Mouse (Mus musculus) E14TG2a.4 (cell line): ENCODE data around the gene Hao1.

Experiments used
- H3K27me3 ChIP-seq: 2 replicates; pipeline ENCODE4 v1.6.1; 2014; ENCODE audit warnings: low read length, control low read depth; ENCODE audit not compliant: insufficient read depth
- H3K36me3 ChIP-seq: 2 replicates; pipeline ENCODE4 v1.6.1; 2014; ENCODE audit warnings: low read length, control low read depth; ENCODE audit not compliant: insufficient read depth
- H3K4me1 ChIP-seq: replicated peaks from 2 replicates; pipeline ENCODE4 v1.6.1; 2014; ENCODE audit warnings: low read depth, low read length, control low read depth
- H3K4me3 ChIP-seq: replicated peaks from 2 replicates; pipeline ENCODE4 v1.5.1; 2014; ENCODE audit warnings: mild to moderate bottlenecking, low read length
- H3K9me3 ChIP-seq: 2 replicates; pipeline ENCODE4 v1.6.1; 2014; ENCODE audit warnings: low read length, control low read depth
- CTCF ChIP-seq: conservative IDR thresholded peaks from 2 replicates; pipeline ENCODE4 v1.5.1; 2014; ENCODE audit warnings: low read length
- NANOG ChIP-seq: IDR thresholded peaks from 2 replicates; pipeline ENCODE4 v1.6.1; 2014; ENCODE audit warnings: borderline replicate concordance, low read length, mixed read lengths
- POU5F1 ChIP-seq: IDR thresholded peaks from 2 replicates; pipeline ENCODE4 v1.6.1; 2014; ENCODE audit warnings: low read length, borderline replicate concordance

Hao1 gene

GRCm38 (mm10) chr2:134452748-134453147, 101.4 kb downstream of the Hao1 start:
- Histone ChIP-seq H3K4me1 (peaks cover 21% of the 10 kb centered on the region), H3K9me3 (no peaks in the 10 kb centered on the region), H3K27me3 (no peaks in the 10 kb centered on the region), H3K4me3 (no peak overlapping the region), H3K36me3 (no peaks in the 10 kb centered on the region)
- TF ChIP-seq NANOG, result no peak
- no peak for TF ChIP-seq POU5F1
- no peak for TF ChIP-seq CTCF

GRCm38 (mm10) chr2:134450976-134451375, 103.2 kb downstream of the Hao1 start:
- no peak overlapping the region for H3K4me3 ChIP-seq
- peaks cover 15% of the 10 kb centered on the region for H3K4me1 ChIP-seq
- 0 out of 2 replicates have a peak, but pooled peaks cover 1% of the 10 kb centered on the region for H3K27me3 ChIP-seq
- H3K9me3 ChIP-seq, result no peaks in the 10 kb centered on the region
- no peaks in the 10 kb centered on the region for H3K36me3 ChIP-seq
- no peak for TF ChIP-seq POU5F1
- TF ChIP-seq NANOG, result no peak
- no peak for TF ChIP-seq CTCF
